Mouse (Mus musculus) cerebellum, postnatal 14 days (tissue): ENCODE data around the gene Epsti1.

Experiments
- DNase-seq, 2 experiments: peaks; one replicate each; pipeline ENCODE4 v3.0.0; 2021; ENCODE audit warnings: mixed read lengths in 2 of 2

Gene Epsti1

DNA sequence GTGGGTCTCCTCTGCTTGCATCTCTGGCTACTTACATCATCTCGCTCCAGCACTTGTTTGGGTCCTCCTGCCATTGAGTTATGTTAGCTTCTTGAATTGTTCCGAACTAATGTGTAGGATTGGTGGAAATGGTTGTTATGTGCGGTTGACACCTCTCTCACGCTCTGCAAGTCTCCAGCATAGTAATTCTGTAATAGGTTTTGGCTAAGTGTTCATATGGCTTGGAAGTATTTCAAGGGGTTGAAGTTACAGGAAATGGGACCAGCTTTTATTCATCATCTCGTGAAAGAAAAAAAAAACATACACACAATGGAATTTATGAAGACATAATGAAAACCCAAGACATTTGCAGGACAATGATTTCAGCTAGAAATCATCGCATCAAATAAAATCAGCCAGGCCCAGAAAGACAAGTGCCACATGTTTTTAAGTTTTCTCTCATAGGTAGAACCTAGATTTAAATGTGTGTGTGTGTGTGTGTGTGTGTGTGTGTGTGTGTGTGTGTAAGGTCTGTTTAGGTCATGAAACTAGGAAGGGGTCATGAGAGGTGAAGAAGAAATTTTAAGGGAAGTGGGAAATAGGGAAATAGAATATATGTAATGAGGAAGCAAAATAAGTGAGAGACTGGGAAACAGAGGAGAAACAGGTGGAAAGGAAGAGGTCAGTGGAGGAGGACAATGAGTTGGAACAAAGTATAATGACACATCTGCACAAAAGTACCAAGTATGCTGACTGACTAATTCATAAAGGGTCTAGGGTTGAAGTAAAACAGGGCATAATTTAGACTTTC, 19.2 kb downstream of the Epsti1 start:
- no peak for DNase-seq

DNA sequence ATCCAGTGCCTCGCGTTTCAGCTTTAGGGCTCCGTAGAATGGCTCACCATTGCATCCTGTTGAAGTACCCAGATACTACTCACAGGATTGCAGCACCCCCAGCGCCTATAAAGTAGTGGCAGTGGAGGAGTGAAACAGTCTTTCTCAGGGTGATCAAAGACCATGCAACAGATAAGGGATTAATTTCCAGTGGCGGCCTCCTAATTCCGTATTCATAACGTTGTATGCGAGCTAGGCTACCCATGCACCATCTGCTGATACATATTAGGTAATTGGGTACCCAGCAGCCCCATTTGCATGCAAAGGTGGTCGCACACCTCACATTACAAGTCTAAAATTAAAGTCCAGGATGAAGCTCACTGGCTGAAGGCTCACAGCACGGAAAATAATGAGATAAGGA, 21.4 kb downstream of the Epsti1 start:
- no peak for DNase-seq

DNA sequence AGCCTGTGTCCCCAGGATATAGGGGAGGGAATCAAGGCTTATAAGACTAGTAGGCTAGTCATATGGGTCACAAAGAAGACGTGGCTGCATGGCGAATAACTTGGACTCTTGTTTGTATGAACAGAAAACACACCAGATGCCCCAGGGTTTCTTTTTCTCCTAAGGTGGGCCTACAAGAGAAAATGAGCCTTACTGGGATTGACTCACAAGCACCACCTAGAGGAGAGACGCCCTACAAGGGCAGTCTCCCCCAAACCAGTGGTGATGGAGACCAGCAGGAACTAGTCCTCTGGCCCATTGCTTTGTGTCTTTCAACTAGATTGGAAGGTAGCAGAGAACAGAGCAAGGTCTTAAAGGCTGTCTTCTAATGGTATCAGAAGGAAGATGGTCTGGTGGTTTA, 22.7 kb downstream of the Epsti1 start:
- DNase-seq = peak; percentile 56 to 58

DNA sequence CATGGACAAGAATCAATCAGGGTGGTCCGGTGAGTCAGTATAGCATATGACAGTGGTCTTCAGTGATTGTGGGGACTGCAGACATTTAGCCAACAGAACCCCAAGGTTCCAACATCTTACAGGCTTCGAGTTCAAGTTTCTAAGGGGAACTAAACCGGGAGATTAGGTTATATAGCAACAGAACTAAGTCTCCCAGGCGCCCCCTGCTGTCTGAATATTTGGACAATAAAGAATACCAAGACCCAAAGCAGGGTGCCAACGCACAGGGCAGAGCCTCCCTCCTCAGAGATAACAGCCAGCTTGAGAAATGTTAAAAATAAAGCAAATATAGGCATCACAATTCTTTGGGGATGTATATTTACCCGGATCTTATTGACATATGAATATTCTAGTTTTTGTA, 24.0 kb downstream of the Epsti1 start:
- DNase-seq = peak; percentile 81 to 86

DNA sequence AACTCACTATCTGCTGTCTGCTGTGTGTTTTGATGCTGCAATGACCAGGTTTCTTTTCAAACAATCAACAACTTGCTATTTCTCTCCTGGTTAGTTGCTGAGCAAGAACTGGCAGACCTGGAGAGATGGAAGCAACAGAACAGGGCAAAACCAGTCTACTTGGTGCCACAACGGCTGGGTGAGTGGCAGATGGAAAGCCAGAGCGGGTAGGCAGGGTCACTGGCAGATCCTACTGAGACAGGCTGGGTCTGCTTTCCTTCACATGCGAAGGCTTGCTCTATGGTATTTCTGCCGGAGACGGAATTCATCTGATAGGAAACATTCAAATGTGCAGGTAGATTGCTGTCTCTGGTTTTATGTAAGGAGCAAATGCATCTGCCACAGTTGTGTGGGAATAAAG, 24.6 kb downstream of the Epsti1 start:
- peak; percentile 51 to 59 for DNase-seq

DNA sequence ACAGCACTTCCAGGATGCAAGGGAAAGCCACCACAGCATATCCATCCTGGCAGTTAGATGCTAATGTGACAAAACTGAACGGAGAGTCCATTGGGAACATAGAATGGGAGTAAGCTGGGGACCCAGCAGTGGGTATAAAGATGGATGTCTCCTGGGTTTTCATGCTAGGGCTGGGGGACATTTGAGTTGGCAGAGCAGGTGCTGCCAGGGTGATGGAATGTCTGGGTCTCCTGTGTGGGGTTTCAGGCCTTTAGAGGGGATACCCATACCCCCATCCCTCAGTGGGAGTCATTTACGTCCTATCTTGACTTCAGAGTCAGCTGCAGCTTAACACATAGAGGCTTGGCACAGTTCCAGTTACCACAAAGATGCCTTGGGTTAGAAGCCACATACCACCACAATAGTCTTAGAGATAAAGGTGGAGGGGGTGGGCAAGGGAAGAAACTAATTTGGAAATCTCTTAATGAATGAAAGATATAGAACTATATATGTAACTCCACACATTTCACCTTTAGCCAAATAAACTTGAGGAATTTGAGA, 25.2 kb downstream of the Epsti1 start:
- DNase-seq = peak in 1 of 2 experiments; percentile 19

DNA sequence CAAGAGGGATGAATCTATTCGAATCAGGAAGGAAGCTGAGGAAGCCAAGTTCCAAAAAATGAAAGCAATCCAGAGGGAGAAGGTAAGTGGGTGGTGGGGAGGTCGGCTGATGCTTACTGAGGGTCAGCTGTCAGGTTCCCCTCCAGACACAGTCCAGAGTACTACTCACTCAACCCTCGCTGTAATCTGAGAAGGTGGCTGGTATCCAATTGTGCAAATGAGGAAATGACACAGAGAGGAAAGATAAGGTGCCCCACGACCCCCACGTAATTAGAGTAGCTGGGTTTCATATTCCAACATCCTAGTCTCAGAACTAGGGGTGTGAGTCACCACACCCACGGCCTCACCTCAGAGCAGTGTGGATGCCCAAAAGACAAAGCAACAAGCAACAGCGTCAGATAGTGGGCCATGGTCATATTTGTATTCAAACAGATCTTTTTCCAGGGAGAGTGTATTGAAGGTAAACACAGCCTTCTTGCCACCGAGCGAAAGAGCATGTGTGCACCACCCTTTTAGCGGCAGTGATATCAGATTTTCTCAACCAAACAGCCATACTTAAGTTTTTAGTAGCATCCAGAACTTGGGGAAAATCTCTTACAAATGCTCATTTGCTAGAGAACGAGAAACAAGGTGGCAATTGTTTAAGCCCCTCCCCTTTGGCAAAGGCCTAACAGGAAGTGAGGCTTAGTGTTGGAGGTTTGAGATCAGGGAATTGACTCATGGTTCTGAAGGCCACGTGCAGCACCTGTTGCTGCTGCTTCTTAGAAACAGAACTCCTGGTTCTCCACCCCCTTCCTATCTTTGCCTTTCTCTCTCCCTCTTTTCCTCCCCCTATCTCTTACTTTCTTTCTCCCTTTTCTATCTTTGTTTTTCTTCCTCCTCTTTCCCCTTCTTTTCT, 28.4 kb downstream of the Epsti1 start:
- no peak for DNase-seq

DNA sequence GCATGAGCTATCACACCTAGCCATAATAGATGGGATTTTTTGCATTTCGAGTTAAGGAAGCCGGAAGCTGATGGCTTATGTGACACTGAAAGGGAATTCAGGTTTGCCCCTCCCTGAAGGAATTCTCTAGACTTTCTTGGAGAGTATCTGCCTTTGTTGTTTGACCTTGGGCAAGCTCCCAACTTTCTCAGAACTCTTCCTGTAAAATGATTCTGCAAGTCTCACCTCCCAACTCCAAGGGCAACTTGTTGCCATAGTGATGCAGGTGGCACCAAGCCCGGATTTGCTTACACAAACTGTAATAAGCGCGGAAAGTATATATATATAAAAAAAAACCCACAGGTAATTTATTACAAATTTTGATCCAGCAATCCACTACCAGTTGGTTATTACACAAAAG, 29.2 kb downstream of the Epsti1 start:
- no peak for DNase-seq

DNA sequence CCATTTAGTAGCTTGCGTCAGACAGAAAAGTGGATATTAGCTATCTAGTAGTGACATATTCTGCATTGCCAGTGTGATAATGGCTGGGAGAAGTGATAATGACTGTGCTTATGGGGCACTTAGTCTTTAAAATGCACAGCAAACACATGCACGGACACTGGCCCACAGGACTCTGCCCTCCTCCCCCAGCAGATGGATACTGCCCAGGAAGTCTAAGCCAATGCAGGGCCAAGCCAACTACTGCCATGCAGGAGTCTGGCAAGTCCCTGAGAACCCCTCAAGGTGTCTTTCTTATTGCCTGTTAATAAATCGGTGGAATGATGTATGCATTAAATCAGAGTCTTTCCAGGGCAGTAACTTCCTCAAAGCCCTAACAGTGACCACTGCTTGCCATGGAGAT, 30.4 kb downstream of the Epsti1 start:
- peak; percentile 75 to 85 for DNase-seq

DNA sequence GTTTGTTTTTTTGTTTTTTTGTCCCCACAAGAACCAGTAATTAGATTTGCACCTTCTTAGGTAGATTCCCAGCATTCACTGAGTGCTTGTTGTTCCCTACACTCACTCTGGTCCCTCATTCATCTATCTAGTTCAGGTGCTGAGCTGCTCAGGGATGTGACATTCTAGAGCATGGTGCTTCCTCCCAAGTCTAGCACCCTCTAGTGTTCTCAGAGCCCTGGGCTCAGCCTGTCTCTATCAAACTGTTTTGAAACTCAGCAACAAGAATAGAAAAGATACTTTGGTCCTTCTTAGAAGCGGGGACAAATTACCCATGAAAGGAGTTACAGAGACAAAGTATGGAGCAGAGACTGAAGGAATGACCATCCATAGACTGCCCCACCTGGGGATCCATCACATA, 37.1 kb downstream of the Epsti1 start:
- DNase-seq = peak in 1 of 2 experiments; percentile 24

DNA sequence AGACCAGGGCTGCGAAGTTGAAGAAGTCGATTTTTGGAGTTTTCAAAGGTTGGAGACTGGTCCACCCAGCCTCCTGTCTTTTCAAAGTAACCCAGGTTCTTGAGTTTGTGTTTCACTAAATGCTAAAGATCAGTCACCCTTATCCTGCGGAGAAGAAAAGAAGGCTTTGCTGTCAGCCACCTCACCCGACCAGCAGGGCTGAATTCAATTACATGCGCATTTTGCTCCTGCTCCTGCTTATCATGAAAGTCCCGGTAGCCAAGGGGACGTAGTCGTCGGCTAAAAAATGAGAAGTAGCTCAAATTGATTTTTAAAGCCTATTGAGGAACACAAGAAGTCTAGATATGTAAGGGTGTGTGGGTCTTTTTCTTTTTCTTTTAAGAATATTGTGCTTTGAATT, 38.2 kb downstream of the Epsti1 start:
- DNase-seq = no peak

DNA sequence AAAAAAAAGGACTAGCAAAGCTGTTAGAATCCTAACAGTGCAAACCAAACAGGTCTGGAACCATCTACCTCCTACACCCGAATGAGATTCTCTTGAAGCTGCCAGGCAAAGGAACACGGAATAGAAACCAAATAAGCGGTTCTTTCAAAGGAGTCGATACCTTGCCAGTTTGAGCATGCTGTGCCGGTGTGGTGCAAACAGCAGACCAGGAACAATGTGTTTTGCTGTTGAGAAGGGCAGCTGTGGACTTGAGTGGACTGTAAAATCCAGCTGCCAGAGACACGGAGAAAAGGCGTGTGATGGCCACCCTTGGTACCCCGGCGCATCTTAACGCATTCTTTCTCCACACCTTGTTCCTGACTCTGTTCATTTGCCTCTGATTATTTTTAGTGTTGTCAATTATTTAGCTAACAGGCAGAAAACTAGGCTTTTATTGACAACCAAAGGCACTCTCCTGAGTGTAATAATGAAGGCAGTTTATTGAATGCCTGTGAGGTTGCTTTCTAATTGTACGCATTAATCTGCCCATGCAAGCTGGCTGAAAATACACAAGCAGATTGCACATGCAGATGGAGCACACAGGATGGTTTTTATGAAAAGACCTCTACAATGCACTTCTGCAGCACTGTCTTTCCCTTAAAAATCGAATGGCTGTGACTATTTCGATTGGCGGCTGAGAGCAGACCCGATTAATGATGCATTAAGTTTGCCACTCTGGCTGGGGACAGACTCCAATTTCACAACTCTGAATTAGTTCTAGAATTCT, 38.9 kb downstream of the Epsti1 start:
- peak; percentile 44 to 73 for DNase-seq

DNA sequence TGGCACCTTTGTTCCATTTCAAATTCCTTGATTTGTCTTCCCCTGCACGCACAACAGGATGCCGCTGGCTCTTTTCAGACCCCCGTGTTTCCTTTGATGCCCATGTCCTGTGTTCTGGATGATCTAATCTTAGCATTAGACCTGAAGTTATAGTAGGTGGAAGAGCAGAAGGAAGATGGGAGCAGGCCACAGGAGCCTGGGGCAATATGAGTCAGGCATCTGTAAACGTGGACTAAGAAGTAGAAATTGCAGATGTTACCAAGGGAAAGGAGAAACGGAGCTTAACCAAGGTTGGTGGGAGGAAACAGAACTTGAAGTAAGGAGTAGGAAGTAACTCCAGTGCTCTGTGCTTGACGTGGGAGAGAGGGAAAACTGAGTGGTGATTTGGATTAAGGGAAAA, 57.7 kb downstream of the Epsti1 start:
- no peak for DNase-seq

DNA sequence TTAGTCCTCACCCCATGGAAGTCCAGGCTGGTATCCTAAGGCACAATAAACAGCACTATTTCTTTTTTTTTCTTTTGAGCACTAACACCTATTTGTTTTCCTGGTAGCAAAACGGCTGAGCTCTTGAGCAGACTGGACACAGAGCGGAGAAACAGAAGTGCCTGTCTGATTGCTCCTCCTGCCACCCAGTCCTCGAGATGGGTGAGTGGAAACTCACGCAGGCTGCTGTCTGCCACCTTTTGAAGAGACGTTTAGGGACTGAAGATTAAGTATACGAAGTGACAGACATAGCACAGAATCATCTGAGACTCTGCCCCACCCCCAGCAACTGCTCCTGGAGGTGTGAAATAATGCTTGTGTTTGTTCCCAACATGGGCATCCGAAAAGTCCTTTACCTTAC, 59.5 kb downstream of the Epsti1 start:
- DNase-seq = no peak

DNA sequence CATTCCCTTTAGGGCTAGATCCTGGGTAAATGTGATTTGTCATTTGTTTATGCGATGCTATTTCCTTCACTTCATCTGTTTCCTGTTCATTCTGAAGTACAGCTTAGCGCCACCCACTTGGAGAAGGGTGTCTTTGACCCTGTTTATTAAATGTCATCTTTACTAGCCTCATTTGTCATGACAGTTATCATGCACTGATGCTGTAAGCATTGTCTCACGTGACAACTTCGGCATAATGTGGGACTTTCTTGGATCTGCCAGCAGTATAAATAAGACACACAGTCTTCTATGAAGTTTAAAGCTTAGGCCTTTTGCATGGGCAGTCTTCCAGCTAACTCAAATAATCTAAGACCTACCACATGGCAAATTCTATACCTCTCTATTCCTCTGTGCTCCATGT, 67.3 kb downstream of the Epsti1 start:
- no peak for DNase-seq

DNA sequence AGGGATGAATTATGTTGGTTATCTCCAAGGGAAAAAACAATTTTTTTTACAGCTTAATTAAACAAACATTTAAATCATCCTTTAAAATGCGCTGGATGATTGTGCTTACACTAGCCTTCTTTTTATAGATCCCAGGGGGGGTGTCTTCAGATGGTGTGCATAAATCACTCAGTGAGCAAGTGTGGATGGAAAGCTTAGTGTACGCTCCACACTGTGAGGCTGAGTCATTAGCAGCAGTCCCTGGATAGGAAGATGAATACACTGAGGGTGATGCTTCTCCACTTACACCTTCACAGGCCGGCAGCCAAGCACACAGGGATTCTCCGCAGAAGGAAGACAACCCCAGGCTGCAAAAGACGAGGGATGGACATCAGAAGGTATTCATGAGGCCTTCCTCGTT, 70.2 kb downstream of the Epsti1 start:
- no peak for DNase-seq

DNA sequence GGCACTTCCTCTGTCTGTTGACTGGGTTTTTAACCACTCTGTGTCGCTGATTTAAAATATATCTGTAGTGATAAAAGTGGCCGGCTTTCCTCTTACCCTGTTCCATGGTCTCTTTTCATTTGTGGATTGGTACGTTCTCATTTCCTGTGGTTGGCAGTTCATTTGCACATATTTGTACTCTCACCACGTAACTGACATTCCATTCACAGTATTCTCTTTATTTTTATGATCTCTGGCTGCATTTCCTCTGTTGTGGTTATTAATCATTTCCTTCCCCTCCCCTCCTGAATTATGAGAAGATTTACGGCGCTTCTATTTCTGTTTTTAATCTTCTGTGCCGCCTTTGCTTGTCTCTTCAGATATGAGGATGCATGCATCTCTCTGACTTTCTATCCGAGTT, 71.7 kb downstream of the Epsti1 start:
- no peak for DNase-seq

DNA sequence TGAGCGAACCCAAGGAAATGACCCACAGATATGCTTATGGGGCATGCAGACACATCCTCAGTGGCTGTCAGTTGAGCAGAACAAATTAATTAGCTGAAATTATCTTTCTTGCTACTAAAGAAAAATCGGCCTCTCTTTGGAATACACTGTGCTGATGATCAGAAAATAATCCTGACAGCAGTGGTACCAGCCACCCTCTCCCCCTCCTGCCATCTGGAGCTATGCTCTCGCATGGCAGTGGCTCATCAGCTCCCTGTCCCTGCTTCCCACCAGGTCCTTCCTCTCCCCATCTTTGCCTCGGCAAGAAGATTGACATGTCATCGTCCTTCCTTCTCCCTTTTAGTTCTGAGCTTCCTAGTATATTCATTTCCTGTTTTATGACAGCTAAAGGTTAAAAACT, 77.5 kb downstream of the Epsti1 start:
- peak; percentile 26 to 45 for DNase-seq

DNA sequence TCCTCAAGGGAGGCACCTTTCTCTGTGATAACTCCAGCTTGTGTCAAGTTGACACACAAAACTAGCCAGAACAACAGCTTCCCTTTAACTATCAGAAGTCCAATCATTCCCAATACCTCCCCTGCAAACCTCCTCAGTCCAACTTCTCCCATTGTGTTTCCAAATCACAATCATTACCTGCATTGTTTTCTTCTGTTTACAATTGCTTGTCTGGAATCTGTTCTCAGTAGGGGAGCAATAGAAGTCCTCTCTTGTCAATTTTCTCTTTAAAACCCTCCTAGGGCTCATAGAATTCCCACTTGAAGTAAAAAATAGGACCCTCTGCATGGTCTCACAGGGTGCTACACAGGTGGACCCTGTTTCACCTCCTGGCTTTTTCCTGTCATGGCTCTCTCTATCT, 93.7 kb downstream of the Epsti1 start:
- DNase-seq = no peak

DNA sequence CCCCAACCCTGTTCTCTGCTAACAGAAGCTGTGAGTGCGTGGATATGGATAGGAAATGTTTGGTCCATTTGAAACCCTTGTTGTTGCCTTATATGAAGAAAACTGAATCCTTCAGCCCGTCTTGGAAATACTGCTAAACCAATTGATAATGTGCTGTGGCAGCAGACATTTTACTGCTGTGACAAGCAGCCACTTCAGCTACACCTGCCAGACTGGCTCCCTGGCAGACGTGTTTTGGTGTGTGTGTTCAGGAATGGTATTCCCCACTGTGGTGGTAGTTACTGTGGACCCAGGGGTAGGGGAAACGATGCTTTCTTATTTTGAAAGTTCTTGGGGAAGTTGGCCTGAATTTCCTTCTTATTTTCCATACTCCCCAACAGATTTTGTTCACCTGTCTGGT, 100.4 kb downstream of the Epsti1 start:
- DNase-seq = peak; percentile 52 to 57

DNA sequence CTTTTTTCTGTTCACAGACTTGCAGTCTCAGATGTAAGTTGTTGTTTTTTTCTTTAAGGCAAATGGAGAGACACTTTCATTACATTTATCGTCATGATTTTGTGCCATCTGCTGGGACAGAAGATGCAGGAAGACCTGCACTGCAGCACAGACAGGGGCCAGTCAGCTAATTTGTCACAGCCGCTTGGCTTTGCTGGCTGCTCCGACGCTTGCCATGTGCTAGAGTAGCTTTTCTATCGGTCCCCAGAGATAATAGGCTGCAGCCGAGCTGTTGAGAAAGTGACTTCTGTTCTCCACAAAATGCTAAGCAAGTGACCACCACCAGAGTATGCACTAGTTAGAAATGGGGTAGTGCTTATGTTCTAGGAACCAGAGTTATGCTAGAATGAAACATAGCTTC, 104.0 kb downstream of the Epsti1 start:
- DNase-seq = peak; percentile 72

DNA sequence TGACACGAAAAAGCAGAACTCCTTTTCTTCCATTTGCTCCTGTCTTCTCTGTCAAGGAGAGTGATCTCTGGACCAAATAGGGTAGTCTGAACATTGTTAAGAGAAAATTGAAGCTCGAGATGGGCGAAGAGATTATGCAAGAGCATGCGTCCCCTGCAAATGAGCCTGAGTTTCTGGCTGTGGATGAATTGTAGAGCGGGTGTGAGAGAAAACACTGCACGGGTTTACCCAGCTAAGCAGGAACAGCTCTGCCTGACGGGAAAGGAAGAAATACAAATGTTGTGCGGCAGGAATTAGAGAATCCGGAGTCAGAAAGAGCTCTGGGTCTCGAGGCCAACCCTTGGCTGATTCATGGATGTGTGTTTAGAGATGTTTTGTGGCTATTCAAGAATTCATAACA, 107.8 kb downstream of the Epsti1 start:
- DNase-seq = no peak
